Mouse (Mus musculus): ENCODE data around the gene Myl9.

Myl9 gene

GRCm38 (mm10) chr2:156764022-156764421 is 11.2 kb upstream of the Myl9 start:
- DNase-seq (ENCODE audit: low read depth, low spot score) = no peak

GRCm38 (mm10) chr2:156764747-156765146 is 10.5 kb upstream of the Myl9 start:
- no peak for DNase-seq (ENCODE audit: low read depth, low spot score)

GRCm38 (mm10) chr2:156765593-156765992 is 9.6 kb upstream of the Myl9 start:
- DNase-seq (ENCODE audit: low read depth, low spot score) = no peak

- DNase-seq (ENCODE audit: low read depth, low spot score) = no peak
Measured at GRCm38 (mm10) chr2:156766227-156767019, 8.8 kb upstream of the Myl9 start.

GRCm38 (mm10) chr2:156767108-156767507 is 8.1 kb upstream of the Myl9 start:
- no peak for DNase-seq (ENCODE audit: low read depth, low spot score)

- DNase-seq (ENCODE audit: low read depth, low spot score) = no peak
Measured at GRCm38 (mm10) chr2:156769274-156769673, 5.9 kb upstream of the Myl9 start.

GRCm38 (mm10) chr2:156773470-156773869 is 1.8 kb upstream of the Myl9 start:
- DNase-seq (ENCODE audit: low read depth, low spot score) = no peak

GRCm38 (mm10) chr2:156774035-156774737 is 1.0 kb upstream of the Myl9 start:
- no peak for DNase-seq (ENCODE audit: low read depth, low spot score)

- no peak for DNase-seq (ENCODE audit: low read depth, low spot score)
Measured at GRCm38 (mm10) chr2:156775455-156776435, 525 bp downstream of the Myl9 start.

GRCm38 (mm10) chr2:156776907-156777306 is 1.7 kb downstream of the Myl9 start:
- DNase-seq (ENCODE audit: low read depth, low spot score) = no peak

GRCm38 (mm10) chr2:156777326-156778004 is 2.2 kb downstream of the Myl9 start:
- DNase-seq (ENCODE audit: low read depth, low spot score) = no peak

GRCm38 (mm10) chr2:156778571-156778970 is 3.4 kb downstream of the Myl9 start:
- no peak for DNase-seq (ENCODE audit: low read depth, low spot score)

GRCm38 (mm10) chr2:156779036-156779435 is 3.8 kb downstream of the Myl9 start:
- DNase-seq (ENCODE audit: low read depth, low spot score) = no peak

- no peak for DNase-seq (ENCODE audit: low read depth, low spot score)
Measured at GRCm38 (mm10) chr2:156779488-156779887, 4.3 kb downstream of the Myl9 start.

- no peak for DNase-seq (ENCODE audit: low read depth, low spot score)
Measured at GRCm38 (mm10) chr2:156780129-156780528, 4.9 kb downstream of the Myl9 start.

- no peak for DNase-seq (ENCODE audit: low read depth, low spot score)
Measured at GRCm38 (mm10) chr2:156780752-156781151, 5.5 kb downstream of the Myl9 start.

- no peak for DNase-seq (ENCODE audit: low read depth, low spot score)
Measured at GRCm38 (mm10) chr2:156781281-156781680, 6.1 kb downstream of the Myl9 start.

- DNase-seq (ENCODE audit: low read depth, low spot score) = no peak
Measured at GRCm38 (mm10) chr2:156781836-156782480, 6.7 kb downstream of the Myl9 start.

GRCm38 (mm10) chr2:156782481-156783348 is 7.5 kb downstream of the Myl9 start:
- DNase-seq (ENCODE audit: low read depth, low spot score) = no peak

- no peak for DNase-seq (ENCODE audit: low read depth, low spot score)
Measured at GRCm38 (mm10) chr2:156783349-156783728, 8.1 kb downstream of the Myl9 start.
